Mouse (Mus musculus): Measurements from ENCODE around the gene Scn5a.

GRCm38 (mm10) chr9:119568732-119569131 is 10.1 kb downstream of the Scn5a start:
- no peak for TF ChIP-seq ZC3H11A (IDR thresholded peaks at IDR 0.05; ENCODE audit: borderline replicate concordance, low read depth, low read length)
- no peak for TF ChIP-seq HCFC1 (IDR thresholded peaks at IDR 0.05; ENCODE audit: borderline replicate concordance, insufficient read depth, low read length)
- no peak for TF ChIP-seq MAFK (IDR thresholded peaks at IDR 0.05; ENCODE audit: insufficient read depth, low read depth, low read length)
